Mouse (Mus musculus) myocyte (in vitro differentiated cells): ENCODE results near the gene Gm45717. TPM values are rescaled to one million over a fixed set of nuclear protein-coding genes. Genes with fewer than 3 reads are reported as not detected.

Source experiments
- H3K27me3 ChIP-seq: one replicate; pipeline ENCODE4 v1.6.1; 2011; ENCODE audit not compliant: control insufficient read depth, insufficient read depth, insufficient read length
- H3K36me3 ChIP-seq: one replicate; pipeline ENCODE4 v1.6.1; 2011; ENCODE audit not compliant: control insufficient read depth, insufficient read depth
- H3K4me2 ChIP-seq: one replicate; pipeline ENCODE4 v1.6.1; 2011; ENCODE audit warnings: low read depth, control low read depth
- H3K4me3 ChIP-seq: one replicate; pipeline ENCODE4 v1.5.1; 2011; ENCODE audit warnings: mild to moderate bottlenecking, control low read depth, moderate library complexity
- H3K79me2 ChIP-seq: one replicate; pipeline ENCODE4 v1.6.1; 2011; ENCODE audit not compliant: control insufficient read depth, insufficient read depth
- H3ac ChIP-seq: one replicate; pipeline ENCODE4 v1.6.1; 2011; ENCODE audit not compliant: control insufficient read depth, insufficient read length
- CEBPB ChIP-seq: IDR thresholded peaks from 2 replicates; pipeline ENCODE4 v1.6.1; 2011; ENCODE audit warnings: mild to moderate bottlenecking, moderate library complexity; ENCODE audit not compliant: poor library complexity, insufficient read depth, severe bottlenecking
- E2F4 ChIP-seq: IDR thresholded peaks from one replicate; pipeline ENCODE4 v1.6.1; 2011; ENCODE audit warnings: mild to moderate bottlenecking, control low read depth, moderate library complexity; ENCODE audit not compliant: insufficient read depth
- MAX ChIP-seq: IDR thresholded peaks from one replicate; pipeline ENCODE4 v1.6.1; 2011; ENCODE audit warnings: low read depth, mild to moderate bottlenecking, control low read depth
- MYOD1 ChIP-seq, 3 experiments: IDR thresholded peaks; one replicate each; pipeline ENCODE4 v1.6.1; 2011; ENCODE audit warnings: control low read depth in 2 of 3, low read depth in 2 of 3, mild to moderate bottlenecking in 2 of 3, moderate library complexity in 1 of 3; ENCODE audit not compliant: insufficient read length in 2 of 3, control insufficient read depth in 1 of 3
- MYOG ChIP-seq, 3 experiments: IDR thresholded peaks; one replicate each; pipeline ENCODE4 v1.6.1; 2011; ENCODE audit warnings: control low read depth in 2 of 3, low read depth in 2 of 3, mild to moderate bottlenecking in 2 of 3; ENCODE audit not compliant: insufficient read length in 2 of 3, control insufficient read depth in 1 of 3, insufficient read depth in 1 of 3
- POLR2A ChIP-seq: IDR thresholded peaks from one replicate; pipeline ENCODE4 v1.6.1; 2011; ENCODE audit warnings: low read depth, mild to moderate bottlenecking, control low read depth, moderate library complexity; ENCODE audit not compliant: insufficient read length
- POLR2AphosphoS2 ChIP-seq: IDR thresholded peaks from one replicate; pipeline ENCODE4 v1.6.1; 2011; ENCODE audit warnings: low read depth, control low read depth; ENCODE audit not compliant: insufficient read length
- REST ChIP-seq: IDR thresholded peaks from one replicate; pipeline ENCODE4 v1.6.1; 2011; ENCODE audit warnings: mild to moderate bottlenecking, control low read depth, moderate library complexity; ENCODE audit not compliant: insufficient read depth, insufficient read length
- SRF ChIP-seq: IDR thresholded peaks from one replicate; pipeline ENCODE4 v1.6.1; 2011; ENCODE audit warnings: low read depth; ENCODE audit not compliant: control insufficient read depth, insufficient read length
- TCF12 ChIP-seq: IDR thresholded peaks from one replicate; pipeline ENCODE4 v1.6.1; 2011; ENCODE audit warnings: mild to moderate bottlenecking, control low read depth; ENCODE audit not compliant: poor library complexity, insufficient read depth, severe bottlenecking
- TCF3 ChIP-seq: IDR thresholded peaks from one replicate; pipeline ENCODE4 v1.6.1; 2011; ENCODE audit warnings: low read depth, control low read depth; ENCODE audit not compliant: insufficient read length
- USF1 ChIP-seq: IDR thresholded peaks from one replicate; pipeline ENCODE4 v1.6.1; 2011; ENCODE audit warnings: low read depth, mild to moderate bottlenecking, control low read depth, moderate library complexity
- polyA plus RNA-seq: library from polyadenylated mRNA; unstranded; fragments of >200 nt; fragmentation: generic; extraction: Trizol; gene quantifications from one replicate; pipeline ENCODE4 v1.2.1, GENCODE M21; 2012; ENCODE audit warnings: missing spikeins

Gene Gm45717
- polyA plus RNA-seq, 1 experiment, result 0.12 TPM

DNA sequence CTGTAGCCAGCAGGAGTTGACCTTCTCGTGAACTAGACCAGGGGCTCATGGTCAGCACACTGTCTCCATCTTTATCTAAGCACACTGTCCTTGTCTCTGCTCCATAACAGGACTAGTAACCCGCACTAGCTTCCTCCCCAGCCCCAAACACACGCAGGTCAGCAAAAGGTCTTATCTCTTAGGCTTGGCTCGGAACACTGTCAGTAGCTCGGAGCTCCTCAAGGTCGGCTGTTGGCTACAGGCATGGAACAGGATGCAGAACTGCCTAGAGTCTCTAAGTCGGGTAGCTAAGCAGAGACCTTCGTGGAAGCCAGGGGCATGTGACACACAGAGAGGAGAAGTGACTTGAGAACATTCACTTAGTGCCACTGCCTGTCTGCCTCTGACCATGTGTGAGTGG, 7.6 kb downstream of the Gm45717 start:
- Histone ChIP-seq H3K79me2 (peaks cover 10% of the 10 kb centered on the region), H3ac (no peak overlapping the region), H3K27me3 (no peaks in the 10 kb centered on the region), H3K4me2 (no peak overlapping the region), H3K4me3 (no peak overlapping the region), H3K36me3 (peaks cover 20% of the 10 kb centered on the region)
- TF ChIP-seq MYOD1 (IDR thresholded peaks at IDR 0.05; ENCODE audit: control insufficient read depth in 1 of 3, insufficient read length in 2 of 3, low read depth in 2 of 3) (no peak), MYOG (IDR thresholded peaks at IDR 0.05; ENCODE audit: control insufficient read depth in 1 of 3, insufficient read depth in 1 of 3, insufficient read length in 2 of 3, low read depth in 2 of 3) (no peak), POLR2AphosphoS2 (no peak)

- peaks cover 17% of the 10 kb centered on the region for H3K36me3 ChIP-seq
Measured at GRCm38 (mm10) chr7:140946980-140947379, 8.8 kb downstream of the Gm45717 start.

DNA sequence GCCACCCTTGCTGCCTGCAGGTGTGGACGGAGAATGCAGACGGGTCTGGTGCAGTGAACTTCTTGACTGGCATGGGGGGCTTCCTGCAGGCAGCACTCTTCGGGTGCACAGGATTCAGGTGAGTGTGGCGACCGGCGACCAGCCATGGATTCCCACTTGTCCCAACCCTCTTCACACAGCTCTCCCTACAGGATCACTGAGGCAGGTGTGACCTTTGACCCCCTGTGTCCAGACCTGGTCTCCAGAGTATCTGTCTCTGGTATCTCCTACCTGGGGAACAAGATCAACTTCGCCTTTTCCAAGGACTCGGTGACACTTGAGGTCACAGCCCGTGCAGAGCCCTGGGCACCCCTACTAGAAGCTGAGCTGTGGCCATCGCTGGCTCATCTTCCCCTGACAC, 9.4 kb downstream of the Gm45717 start:
- H3ac ChIP-seq, result no peak overlapping the region
- TF ChIP-seq POLR2A (no peak), SRF (no peak), MYOD1 (IDR thresholded peaks at IDR 0.05; ENCODE audit: control insufficient read depth in 1 of 3, insufficient read length in 2 of 3, low read depth in 2 of 3) (no peak), MAX (no peak), E2F4 (no peak), TCF12 (no peak), REST (no peak), MYOG (IDR thresholded peaks at IDR 0.05; ENCODE audit: control insufficient read depth in 1 of 3, insufficient read depth in 1 of 3, insufficient read length in 2 of 3, low read depth in 2 of 3) (no peak), CEBPB (no peak), POLR2AphosphoS2 (no peak), TCF3 (no peak), USF1 (no peak)
- H3K27me3 ChIP-seq, result no peaks in the 10 kb centered on the region
- peaks cover 17% of the 10 kb centered on the region for H3K36me3 ChIP-seq
- H3K4me3 ChIP-seq, result no peak overlapping the region
- H3K79me2 ChIP-seq, result no peaks in the 10 kb centered on the region
- no peak overlapping the region for H3K4me2 ChIP-seq

More at GRCm38 (mm10) chr7:140946980-140947379, 8.8 kb downstream of the Gm45717 start:
- Histone ChIP-seq H3ac (no peak overlapping the region), H3K79me2 (no peaks in the 10 kb centered on the region), H3K27me3 (no peaks in the 10 kb centered on the region), H3K4me2 (no peak overlapping the region), H3K4me3 (no peak overlapping the region)
- no peak for TF ChIP-seq MAX
- TF ChIP-seq MYOG (IDR thresholded peaks at IDR 0.05; ENCODE audit: control insufficient read depth in 1 of 3, insufficient read depth in 1 of 3, insufficient read length in 2 of 3, low read depth in 2 of 3), result no peak
- no peak for TF ChIP-seq CEBPB
- TF ChIP-seq SRF, result no peak
- no peak for TF ChIP-seq TCF3
- no peak for TF ChIP-seq POLR2AphosphoS2
- no peak for TF ChIP-seq MYOD1 (IDR thresholded peaks at IDR 0.05; ENCODE audit: control insufficient read depth in 1 of 3, insufficient read length in 2 of 3, low read depth in 2 of 3)
- TF ChIP-seq REST, result no peak
- TF ChIP-seq TCF12, result no peak
- no peak for TF ChIP-seq POLR2A
- TF ChIP-seq USF1, result no peak
- TF ChIP-seq E2F4, result no peak

DNA sequence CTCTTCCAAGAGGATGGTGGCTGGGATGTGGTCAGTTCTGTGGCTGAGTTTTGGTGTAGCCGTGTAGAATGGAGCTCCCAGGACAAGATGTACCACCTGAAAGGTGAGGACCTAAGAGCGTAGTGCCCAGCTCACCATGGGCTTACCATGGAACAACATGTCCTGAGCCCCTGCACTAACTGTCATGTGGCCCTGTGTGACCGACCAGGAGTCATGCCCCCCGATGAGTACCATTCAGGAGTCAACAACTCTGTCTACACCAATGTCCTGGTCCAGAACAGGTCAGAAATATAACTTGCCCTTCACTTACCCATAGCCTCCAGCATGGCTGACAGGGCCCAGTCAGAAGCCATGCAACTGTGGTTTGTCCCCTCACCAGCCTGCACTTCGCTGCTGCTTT, 10.5 kb downstream of the Gm45717 start:
- Histone ChIP-seq H3K36me3 (peaks cover 17% of the 10 kb centered on the region), H3K4me2 (no peak overlapping the region), H3K4me3 (no peak overlapping the region), H3K79me2 (no peaks in the 10 kb centered on the region), H3ac (no peak overlapping the region), H3K27me3 (no peaks in the 10 kb centered on the region)
- TF ChIP-seq POLR2AphosphoS2 (peak; percentile 53), REST (no peak)

- peaks cover 14% of the 10 kb centered on the region for H3K36me3 ChIP-seq
- no peak overlapping the region for H3K4me2 ChIP-seq
- H3K4me3 ChIP-seq, result no peak overlapping the region
Measured at GRCm38 (mm10) chr7:140944236-140944635, 11.5 kb downstream of the Gm45717 start.

More at GRCm38 (mm10) chr7:140944236-140944635, 11.5 kb downstream of the Gm45717 start:
- Histone ChIP-seq H3K27me3 (no peaks in the 10 kb centered on the region), H3K79me2 (no peaks in the 10 kb centered on the region), H3ac (no peak overlapping the region)
- TF ChIP-seq MYOD1 (IDR thresholded peaks at IDR 0.05; ENCODE audit: control insufficient read depth in 1 of 3, insufficient read length in 2 of 3, low read depth in 2 of 3), result no peak
- peak; percentile 15 for TF ChIP-seq POLR2AphosphoS2
